Mouse (Mus musculus): Measurements from ENCODE around the gene Itgb6.

GRCm38 (mm10) chr2:60755101-60755500, 32.7 kb upstream of the Itgb6 start:
- TF ChIP-seq FLI1 (IDR thresholded peaks at IDR 0.05; ENCODE audit: low read length) (no peak), GATA1 (IDR thresholded peaks at IDR 0.05; ENCODE audit: borderline replicate concordance, low read length) (no peak)

All from megakaryocyte, embryonic 14.5 days (primary cell).